Mouse (Mus musculus) ES-E14 (cell line): ENCODE data around the gene Hist1h2bc.

Source experiments
- HCFC1 ChIP-seq: IDR thresholded peaks from 2 replicates; pipeline ENCODE4 v1.6.1; 2012; ENCODE audit warnings: low read length, inconsistent platforms, borderline replicate concordance; ENCODE audit not compliant: insufficient read depth
- MAFK ChIP-seq: IDR thresholded peaks from 2 replicates; pipeline ENCODE4 v1.6.1; 2014; ENCODE audit warnings: mild to moderate bottlenecking, low read depth, low read length, inconsistent platforms; ENCODE audit not compliant: insufficient read depth
- ZC3H11A ChIP-seq: IDR thresholded peaks from 2 replicates; pipeline ENCODE4 v1.6.1; 2012; ENCODE audit warnings: low read depth, mild to moderate bottlenecking, inconsistent platforms, low read length, borderline replicate concordance
- ZNF384 ChIP-seq: IDR thresholded peaks from 2 replicates; pipeline ENCODE4 v1.6.1; 2012; ENCODE audit warnings: low read depth, low read length, inconsistent platforms

- TF ChIP-seq ZC3H11A (no peak), ZNF384 (no peak), MAFK (no peak), HCFC1 (no peak)
These were observed 24.0 kb downstream of the Hist1h2bc start for GRCm38 (mm10) chr13:23708041-23708440.
